Mouse (Mus musculus) erythroblast, adult 5-6 weeks (primary cell): Measurements from ENCODE around the gene Crim1. TPM values are rescaled to one million over a fixed set of nuclear protein-coding genes. Genes with fewer than 3 reads are reported as not detected.

ENCODE experiments used
- ATAC-seq: replicated peaks from 2 replicates; pipeline ENCODE4 v1.8.0; 2016; ENCODE audit warnings: moderate number of reproducible peaks, mild to moderate bottlenecking, moderate TSS enrichment, inconsistent platforms; ENCODE audit not compliant: poor library complexity, low FRiP score, severe bottlenecking
- total RNA-seq, 2 experiments: library from RNA; stranded (forward) in 1 of 2; stranded (reverse) in 1 of 2; fragments of 150-400 nt in 1 of 2; fragments of 200-764, 138-1000 nt in 1 of 2; gene quantifications; 2 replicates each; pipeline versions ENCODE4 v1.2.3 to v1.2.4; 2015 to 2017; ENCODE audit warnings: low replicate concordance in 2 of 2

Gene Crim1
- total RNA-seq, 2 experiments from 2014 or later, result 1.5 to 2.2 TPM

DNA sequence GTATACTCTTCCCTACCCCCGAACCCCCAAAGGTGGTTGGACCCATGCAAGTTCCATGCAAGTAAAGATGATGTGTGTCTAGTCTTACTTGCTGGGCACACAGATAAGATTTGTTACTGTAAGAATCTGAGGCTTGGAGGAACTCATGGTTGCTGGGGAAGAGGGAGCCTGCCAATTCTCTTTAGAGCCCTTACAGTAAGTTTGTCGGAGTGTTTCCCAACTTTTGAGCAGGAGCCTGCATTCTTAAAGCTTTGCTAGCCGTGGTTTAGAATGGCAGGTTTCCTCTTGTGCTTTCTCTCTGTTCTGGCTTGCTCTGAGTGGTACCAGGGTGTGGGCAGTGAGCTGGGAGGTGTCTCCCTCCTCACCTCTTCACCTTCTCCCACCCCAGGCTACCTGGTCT lies 7.2 kb downstream of the Crim1 start:
- no peak for ATAC-seq

DNA sequence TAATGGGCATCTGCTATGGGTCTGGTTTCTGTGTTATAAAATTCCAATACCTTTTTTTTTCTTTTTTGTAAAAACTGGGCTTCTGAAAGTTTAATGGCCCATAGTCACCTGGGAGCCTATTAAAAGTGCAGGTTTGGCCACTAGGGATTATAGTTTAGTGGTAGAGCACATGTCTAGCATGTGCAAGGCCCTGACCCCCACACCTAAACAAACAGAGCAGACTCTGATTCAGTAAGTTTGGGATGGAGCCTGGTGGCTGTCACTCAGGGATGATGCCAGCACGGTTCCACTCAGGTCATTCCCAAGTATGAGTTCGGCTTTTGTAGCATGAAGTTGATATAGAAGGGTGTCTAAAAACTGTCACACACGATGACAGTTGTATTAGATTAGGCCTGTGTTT lies 8.8 kb downstream of the Crim1 start:
- ATAC-seq, result no peak

GRCm38 (mm10) chr17:78209646-78210045 lies 9.6 kb downstream of the Crim1 start:
- no peak for ATAC-seq

- no peak for ATAC-seq
These were observed 11.8 kb downstream of the Crim1 start for GRCm38 (mm10) chr17:78211881-78212280.

- no peak for ATAC-seq
These were observed 13.1 kb downstream of the Crim1 start for GRCm38 (mm10) chr17:78213128-78213527.

- no peak for ATAC-seq
These were observed 16.5 kb downstream of the Crim1 start for GRCm38 (mm10) chr17:78216526-78216925.

DNA sequence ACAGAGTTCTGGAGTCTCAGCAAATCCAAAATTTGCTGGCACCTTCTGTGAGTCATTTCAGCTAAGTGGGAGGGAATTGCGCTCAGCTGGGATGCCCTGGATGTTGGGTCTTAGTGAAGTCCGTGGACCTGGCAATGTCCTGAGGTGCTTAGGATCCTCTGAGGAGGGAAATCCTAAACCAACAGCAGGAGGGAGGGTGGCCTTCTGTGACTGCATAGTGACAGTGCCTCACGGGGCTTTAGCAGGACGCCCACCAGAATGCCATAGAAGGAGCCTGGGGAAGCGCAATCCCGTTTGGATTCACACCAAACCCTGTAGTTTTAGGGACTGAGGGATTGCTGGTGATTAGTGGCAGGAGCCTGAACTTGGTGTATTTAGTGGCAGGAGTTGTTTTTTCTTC lies 17.4 kb downstream of the Crim1 start:
- ATAC-seq, result no peak

GRCm38 (mm10) chr17:78218506-78219232 lies 18.6 kb downstream of the Crim1 start:
- no peak for ATAC-seq

DNA sequence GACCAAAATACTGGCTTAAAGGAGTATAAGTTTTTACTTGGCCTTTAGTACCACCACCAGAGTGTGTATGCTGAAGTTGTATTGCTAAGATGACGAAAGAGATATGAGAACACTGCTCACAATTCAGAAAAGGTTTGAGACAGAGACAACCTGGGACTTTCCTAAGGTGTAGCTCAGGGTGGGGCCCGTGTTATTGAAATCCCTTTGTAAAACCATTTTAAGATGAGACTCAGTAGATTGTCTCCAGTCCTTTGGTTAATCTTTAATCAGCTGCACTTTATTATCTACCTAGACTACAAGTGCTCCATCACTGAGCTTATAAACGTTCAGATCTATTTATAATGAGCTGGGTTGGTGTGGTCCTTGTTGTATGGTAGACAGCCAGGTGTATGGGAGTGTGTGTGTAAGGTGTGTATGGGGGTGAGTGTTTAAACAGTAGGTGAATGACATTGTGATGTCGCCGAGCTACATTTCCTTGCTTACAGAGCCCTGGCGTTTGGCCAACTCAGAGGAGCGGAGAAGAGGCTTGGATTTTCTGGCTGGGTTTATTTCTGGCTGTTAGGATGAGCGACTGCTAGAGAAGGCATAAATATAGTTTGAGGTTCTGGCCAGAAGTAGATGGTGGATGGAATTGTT lies 21.1 kb downstream of the Crim1 start:
- ATAC-seq, result no peak

DNA sequence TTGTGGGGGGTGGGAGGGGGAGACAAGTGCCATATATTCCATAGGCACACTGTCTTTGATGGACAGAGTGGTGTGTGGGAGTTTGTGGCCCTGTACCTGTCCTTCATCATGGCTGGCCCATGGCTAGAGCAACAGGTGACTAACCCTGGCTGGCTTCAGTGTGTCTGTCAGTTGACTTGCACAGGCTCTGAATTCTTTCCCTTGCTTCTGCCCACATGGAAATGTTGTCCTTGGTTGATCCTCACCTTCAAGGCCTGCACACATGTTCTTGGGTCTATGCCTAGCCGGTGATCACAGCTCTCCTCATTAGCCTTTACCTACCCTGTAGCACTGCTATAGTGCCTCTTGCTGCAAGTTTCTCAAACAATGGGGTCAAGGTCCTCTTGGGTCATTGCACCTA lies 21.8 kb downstream of the Crim1 start:
- ATAC-seq, result no peak

GRCm38 (mm10) chr17:78223988-78224387 lies 23.9 kb downstream of the Crim1 start:
- ATAC-seq, result no peak

- ATAC-seq, result no peak
These were observed 25.5 kb downstream of the Crim1 start for GRCm38 (mm10) chr17:78225547-78225946.

- ATAC-seq, result no peak
These were observed 27.2 kb downstream of the Crim1 start for GRCm38 (mm10) chr17:78227211-78227610.

- ATAC-seq, result no peak
These were observed 31.5 kb downstream of the Crim1 start for GRCm38 (mm10) chr17:78231567-78231966.

DNA sequence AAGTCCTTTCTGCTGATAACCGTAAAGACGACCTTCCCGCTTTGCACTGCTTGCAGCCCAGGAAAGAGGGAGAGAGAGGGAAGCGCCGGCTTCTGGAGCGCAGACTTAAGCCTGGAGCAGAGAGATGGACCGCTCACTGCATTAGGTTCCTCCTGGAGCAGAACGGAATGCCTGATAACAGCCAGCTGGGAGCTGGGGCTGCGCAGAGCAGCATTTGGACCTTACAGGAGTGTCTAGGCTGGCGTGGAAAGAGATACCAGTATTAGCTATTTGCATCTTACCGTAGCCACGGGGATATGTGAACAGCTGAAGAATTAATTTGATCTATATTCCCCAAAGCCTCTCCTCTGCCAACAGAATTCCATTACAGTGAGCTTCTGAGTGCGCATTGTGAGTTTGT lies 32.7 kb downstream of the Crim1 start:
- no peak for ATAC-seq

DNA sequence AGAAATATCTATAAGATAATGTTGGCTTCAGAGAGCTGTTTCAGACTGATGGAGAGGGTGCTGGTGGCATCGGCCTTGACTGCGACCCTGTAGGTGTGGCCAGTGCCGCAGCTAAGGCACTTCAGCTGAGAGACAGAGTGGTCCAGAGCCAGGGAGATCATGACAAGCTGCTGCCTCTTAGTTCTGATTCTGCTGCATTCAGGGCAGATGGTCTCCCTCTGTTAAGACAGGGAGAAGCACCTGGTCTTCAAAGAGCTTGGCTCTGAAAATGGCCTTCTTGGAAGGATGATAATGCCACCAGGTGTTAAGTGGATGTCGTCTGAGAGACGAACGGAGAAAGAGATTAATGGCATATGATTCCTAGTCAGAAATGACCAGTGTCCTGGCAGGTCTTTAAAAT lies 33.8 kb downstream of the Crim1 start:
- ATAC-seq, result no peak

DNA sequence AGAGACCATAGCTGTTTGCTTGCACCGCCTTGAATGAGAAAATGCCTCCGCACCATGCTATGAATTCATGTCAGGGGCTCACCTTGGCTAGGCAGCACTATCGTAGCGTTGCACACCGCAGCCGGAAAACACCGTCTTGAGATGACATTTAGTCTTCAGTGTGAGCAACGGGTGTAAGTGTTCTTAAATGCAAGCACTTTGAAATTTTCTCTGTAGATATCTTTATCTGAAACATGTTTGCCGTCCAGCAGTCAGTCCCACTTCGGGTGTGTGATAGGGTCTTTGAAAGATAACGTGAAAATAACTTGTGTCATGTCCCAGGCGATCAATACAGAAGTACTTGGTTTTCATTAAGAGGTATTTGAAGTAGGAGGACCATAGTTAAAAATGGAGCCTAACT lies 36.1 kb downstream of the Crim1 start:
- no peak for ATAC-seq

GRCm38 (mm10) chr17:78237954-78238353 lies 37.9 kb downstream of the Crim1 start:
- ATAC-seq, result no peak

DNA sequence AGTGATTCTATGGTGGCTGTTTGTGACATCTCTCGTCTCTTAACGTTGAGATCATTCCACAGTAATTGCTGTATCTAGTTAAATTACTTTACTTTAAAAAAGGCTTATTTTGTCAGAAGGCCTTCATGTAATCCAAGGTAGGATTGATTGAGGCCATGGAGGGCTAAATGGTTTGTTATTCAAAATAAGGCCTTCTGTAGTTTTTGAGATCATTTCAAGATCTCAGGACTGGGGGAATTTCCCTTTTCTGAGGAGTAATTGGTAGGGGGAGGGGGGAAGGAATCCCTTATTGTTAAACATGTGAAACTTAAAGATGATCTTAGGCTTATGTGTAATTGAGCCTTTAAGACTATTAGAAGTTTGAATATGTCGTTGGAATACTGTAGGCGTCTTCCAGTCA lies 40.1 kb downstream of the Crim1 start:
- ATAC-seq, result no peak

- no peak for ATAC-seq
These were observed 41.2 kb downstream of the Crim1 start for GRCm38 (mm10) chr17:78241238-78241637.

- no peak for ATAC-seq
These were observed 44.7 kb downstream of the Crim1 start for GRCm38 (mm10) chr17:78244752-78245151.

- no peak for ATAC-seq
These were observed 45.4 kb downstream of the Crim1 start for GRCm38 (mm10) chr17:78245444-78245843.
